Mouse (Mus musculus): ENCODE results near the gene Cgnl1.

Cgnl1 gene

GRCm38 (mm10) chr9:71770991-71771767 is at the start of gene Cgnl1:
Gene Cgnl1 (minus strand): TSS chr9:71771602.
- TF ChIP-seq GATA4 (IDR thresholded peaks at IDR 0.05; ENCODE audit: insufficient replicate concordance, low read length): no peak

GRCm38 (mm10) chr9:71818453-71818852 is 47.1 kb upstream of the Cgnl1 start:
- no peak for TF ChIP-seq GATA4 (IDR thresholded peaks at IDR 0.05; ENCODE audit: insufficient replicate concordance, low read length)

GRCm38 (mm10) chr9:71816121-71816520 is 44.7 kb upstream of the Cgnl1 start:
- no peak for TF ChIP-seq GATA4 (IDR thresholded peaks at IDR 0.05; ENCODE audit: insufficient replicate concordance, low read length)

DNA sequence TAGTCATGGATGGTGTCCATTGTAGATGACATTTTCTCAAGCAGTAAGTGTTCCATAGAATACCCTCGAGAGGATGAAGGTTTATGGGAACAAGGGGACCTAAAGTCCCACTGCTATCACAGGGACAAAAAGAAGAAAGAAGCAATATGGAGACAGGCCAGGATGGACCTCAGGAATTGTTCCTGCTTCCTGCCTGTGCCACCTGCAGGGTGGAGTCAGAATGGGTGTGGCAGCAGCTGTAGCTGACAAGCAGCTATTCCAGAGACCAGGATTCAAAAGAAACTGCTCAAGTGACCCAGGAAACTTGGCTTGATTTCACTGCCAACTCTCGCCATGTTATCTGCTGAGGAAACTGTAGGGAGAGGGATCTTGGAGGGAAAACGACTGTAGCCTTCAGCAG is 42.2 kb upstream of the Cgnl1 start:
- no peak for TF ChIP-seq GATA4 (IDR thresholded peaks at IDR 0.05; ENCODE audit: insufficient replicate concordance, low read length)

DNA sequence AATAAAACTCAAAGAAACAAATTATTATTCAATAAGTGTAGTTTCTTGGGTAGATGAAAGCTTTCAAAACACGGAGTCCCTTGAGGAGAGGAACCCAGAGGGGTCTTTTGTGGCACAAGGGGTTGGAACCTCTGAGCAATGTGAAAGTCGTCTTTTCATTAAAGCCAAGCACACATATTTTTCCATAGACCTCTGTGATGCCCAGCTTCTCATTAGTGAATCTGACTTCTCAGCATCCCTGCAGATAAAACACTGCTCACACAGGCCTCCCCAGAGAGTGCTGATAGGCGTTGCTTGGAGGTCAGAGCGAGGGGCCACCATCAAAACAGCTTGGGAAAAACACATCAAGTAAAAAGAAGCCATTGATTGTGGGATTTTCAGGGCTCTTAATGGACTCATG is 41.5 kb upstream of the Cgnl1 start:
- no peak for TF ChIP-seq GATA4 (IDR thresholded peaks at IDR 0.05; ENCODE audit: insufficient replicate concordance, low read length)

DNA sequence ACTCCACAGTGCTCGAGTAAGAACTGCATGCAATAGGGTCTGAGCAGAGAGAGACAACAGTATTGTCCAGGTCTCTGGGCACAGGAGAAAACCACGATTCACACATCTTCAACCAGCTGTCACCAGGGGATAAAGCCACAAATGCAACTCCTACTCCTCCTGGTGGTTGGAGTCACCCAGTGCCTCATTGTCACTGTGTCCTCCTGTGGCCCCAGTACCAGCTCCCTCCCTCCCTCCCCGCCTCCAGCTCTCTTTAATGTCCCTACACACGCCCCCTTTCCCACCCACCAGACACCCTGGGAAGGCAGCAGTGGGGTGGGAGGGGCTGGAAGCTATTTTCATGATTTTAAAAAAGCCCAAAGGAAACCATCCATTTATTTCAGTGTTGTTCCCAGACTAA is 41.0 kb upstream of the Cgnl1 start:
- no peak for TF ChIP-seq GATA4 (IDR thresholded peaks at IDR 0.05; ENCODE audit: insufficient replicate concordance, low read length)

DNA sequence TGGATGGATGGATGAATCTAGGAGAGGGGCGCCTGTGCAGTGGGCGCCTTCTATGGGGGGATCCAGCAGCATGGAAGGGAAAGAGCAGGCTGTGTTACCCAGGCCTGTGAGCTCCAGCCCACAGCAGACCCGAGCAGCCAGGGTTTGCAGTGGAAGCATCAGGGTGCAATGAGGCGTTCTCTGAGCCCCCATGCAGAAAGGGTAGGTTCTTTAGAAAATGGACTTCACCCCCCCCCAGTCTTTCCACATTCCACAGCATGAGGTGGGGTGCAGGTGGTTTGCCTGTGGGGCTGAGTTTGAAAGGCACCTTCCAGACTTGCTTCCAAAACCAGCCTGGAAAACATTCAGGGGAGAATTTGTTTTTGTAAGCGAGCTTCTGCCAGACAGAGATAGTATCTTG is 40.0 kb upstream of the Cgnl1 start:
- no peak for TF ChIP-seq GATA4 (IDR thresholded peaks at IDR 0.05; ENCODE audit: insufficient replicate concordance, low read length)

DNA sequence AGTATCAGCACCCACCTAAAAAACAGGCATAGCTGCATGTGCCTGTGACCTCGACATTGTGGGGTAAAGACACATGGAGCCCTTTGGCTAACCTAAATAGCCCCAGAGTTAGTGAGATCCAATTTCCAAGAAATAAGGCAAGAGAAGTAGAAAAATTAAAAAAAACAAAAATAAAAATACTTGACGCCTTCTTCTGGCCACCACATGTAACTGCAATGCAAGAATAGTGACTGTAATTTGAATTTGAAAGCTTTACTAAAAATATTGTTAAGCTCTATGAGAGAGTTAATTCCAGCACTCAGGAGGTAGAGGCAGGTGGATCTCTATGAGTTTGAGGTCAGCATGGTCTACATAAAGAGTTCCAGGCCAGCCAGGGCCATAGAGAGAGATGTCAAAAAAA is 39.3 kb upstream of the Cgnl1 start:
- no peak for TF ChIP-seq GATA4 (IDR thresholded peaks at IDR 0.05; ENCODE audit: insufficient replicate concordance, low read length)

- no peak for TF ChIP-seq GATA4 (IDR thresholded peaks at IDR 0.05; ENCODE audit: insufficient replicate concordance, low read length)
Observed at GRCm38 (mm10) chr9:71808640-71809254, 37.3 kb upstream of the Cgnl1 start.

DNA sequence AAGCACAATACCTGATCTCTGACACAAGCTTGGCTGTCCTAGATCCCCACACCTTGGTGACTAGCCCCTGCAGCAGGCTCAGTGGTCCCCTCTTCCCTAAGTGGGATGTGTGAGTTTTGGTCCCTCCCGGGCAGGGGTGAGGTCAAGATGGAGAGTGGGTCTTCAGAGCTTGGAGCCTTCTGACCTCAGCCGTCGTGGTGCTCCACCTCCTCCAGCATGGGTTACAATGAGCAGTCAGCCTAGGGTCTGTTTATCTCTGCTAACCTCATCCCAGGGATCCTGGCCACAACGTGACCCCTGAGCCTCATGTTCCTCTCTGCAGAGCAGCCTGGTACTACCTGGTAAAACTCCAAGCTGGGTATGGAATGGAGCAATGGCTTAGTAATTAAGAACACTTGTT is 36.4 kb upstream of the Cgnl1 start:
- no peak for TF ChIP-seq GATA4 (IDR thresholded peaks at IDR 0.05; ENCODE audit: insufficient replicate concordance, low read length)

- TF ChIP-seq GATA4 (IDR thresholded peaks at IDR 0.05; ENCODE audit: insufficient replicate concordance, low read length): no peak
Observed at GRCm38 (mm10) chr9:71806422-71806805, 35.0 kb upstream of the Cgnl1 start.

GRCm38 (mm10) chr9:71805646-71806421 is 34.4 kb upstream of the Cgnl1 start:
- TF ChIP-seq GATA4 (IDR thresholded peaks at IDR 0.05; ENCODE audit: insufficient replicate concordance, low read length): no peak

DNA sequence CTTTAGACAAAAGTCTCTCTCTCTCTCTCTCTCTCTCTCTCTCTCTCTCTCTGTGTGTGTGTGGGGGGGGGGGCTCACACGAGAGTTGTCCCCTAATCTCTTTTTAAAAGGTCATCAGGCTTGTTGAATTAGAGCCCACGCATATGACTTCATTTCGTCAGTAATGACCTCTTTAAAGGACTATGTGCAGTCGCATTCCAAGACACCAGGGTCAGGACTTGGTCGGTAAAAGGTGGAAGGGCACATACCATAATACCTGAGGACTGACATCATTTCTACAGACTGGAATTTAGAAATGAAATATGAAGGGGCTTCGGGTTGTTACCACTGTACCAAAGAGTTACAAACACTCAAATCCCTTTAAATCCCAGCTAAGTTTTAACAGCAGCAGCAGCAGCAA is 32.7 kb upstream of the Cgnl1 start:
- no peak for TF ChIP-seq GATA4 (IDR thresholded peaks at IDR 0.05; ENCODE audit: insufficient replicate concordance, low read length)

GRCm38 (mm10) chr9:71803281-71803680 is 31.9 kb upstream of the Cgnl1 start:
- TF ChIP-seq GATA4 (IDR thresholded peaks at IDR 0.05; ENCODE audit: insufficient replicate concordance, low read length): no peak

DNA sequence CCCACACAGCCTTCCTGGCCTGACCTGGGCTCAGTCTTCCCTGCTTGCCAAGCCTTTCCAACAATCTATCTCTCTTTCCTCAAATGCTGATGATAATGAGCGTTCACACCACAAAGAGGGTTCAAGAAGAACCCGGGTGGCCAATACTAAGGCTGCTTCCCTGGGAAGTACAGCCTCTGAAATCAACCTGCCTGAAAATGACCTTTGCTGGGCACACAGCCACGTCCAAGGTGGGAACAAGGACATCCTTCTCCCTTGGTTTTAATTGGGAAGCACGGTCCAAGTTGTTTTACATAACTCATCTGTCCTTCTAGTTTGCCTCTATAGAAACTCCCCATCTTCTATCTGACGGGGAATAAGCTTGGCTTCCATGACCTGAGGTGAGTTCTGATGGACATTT is 28.2 kb upstream of the Cgnl1 start:
- TF ChIP-seq GATA4 (IDR thresholded peaks at IDR 0.05; ENCODE audit: insufficient replicate concordance, low read length): no peak

DNA sequence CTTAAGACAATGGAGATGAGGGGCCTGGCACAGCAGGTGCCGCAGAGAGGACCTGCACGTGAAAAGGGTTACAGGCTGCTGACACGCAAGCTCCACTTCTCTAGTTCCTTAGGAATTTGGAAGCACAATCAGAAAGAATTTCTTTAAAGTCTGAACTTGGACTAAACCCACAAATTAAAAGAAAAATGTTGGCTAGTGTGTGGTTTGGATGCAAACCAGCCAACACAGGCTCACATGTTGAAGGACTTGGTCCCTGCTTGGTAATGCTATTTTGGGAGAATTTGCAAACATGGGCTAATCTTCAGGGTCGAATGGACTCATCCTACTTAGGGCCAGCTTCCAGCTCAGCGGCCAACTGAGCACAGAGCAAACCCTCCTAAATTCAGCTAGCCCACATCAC is 26.8 kb upstream of the Cgnl1 start:
- no peak for TF ChIP-seq GATA4 (IDR thresholded peaks at IDR 0.05; ENCODE audit: insufficient replicate concordance, low read length)

All from liver, adult (tissue).